Mouse (Mus musculus): Measurements from ENCODE around the gene Ptpn3.

Gene Ptpn3

DNA sequence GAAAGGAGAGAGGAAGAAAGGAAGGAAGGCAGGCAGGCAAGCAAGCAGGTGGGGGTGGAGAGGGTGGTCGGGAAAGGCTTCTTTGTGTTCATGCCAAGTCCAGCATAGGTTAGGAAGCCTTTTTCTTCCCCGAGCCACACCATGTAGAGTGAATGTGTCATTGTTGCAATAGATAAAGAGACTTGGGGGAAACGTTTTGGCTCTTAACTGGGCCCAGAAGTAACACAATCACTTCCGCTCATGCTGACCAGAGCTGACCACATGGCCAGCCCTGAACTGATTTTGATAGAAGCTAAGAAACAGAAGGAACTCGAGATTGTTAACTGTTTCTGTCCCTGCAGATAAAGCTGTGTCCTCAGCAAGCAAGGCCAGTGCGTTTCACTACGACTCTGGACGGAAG, 128.8 kb downstream of the Ptpn3 start:
- in situ Hi-C loops (cut with MboI, MseI), result no loop called here

DNA sequence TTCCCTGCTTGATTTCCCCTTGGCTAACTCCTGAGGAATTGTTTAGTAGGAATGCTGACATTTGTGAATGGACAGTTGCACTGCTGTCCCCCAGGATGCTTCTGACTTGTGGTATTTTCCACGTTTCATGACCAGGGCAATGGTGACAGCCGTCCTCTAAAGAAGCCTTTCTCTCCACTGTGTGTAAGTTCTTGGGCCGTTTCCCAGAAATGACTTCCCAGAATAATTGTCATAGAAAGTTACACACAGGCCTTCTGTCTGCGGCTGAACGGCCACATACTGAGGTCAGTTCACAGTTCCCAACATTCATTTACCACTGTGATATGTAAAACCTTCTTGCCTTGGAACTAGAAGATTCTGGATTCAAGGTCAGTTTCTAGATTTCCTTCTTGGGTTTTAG, 129.8 kb downstream of the Ptpn3 start:
- in situ Hi-C loops (cut with MboI, MseI), result no loop called here

DNA sequence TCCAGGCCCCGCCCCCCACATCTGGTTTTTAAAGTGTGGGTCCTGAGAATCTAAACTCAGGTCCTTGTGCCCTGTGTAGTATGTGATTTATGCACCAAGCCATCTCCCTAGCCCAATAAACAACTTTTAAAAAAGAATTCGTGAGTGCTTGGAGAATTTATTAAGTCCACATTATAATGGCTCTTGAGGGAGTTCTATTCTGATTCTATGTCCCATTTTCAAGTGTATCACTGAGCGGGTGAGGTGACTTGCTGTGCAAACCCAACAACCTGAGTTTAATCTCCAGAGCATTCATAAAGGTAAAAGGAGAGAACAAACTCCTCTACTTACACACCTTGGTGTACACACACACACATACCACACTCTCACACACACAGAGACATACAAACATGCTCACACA, 133.0 kb downstream of the Ptpn3 start:
- in situ Hi-C loops (cut with MboI, MseI), result no loop called here

DNA sequence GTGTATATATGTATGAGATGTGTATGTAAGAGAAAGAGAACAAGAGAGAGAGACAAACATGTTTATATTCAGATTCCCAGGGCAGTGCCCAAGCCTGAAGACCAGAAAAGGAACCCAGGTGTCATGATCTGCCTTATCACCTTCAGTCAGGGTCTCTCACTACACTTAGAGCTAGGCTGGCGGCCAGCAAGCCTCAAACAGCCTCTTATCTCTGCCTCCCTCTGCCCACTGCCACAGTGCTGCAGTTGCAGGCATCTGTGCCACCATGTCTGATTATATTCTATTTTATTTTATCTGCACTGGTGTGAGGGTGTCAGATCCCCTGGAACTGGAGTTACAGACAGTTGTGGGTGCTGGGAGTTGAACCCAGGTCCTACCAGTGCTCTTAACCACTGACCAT, 133.4 kb downstream of the Ptpn3 start:
- in situ Hi-C loops (cut with MboI, MseI), result no loop called here

DNA sequence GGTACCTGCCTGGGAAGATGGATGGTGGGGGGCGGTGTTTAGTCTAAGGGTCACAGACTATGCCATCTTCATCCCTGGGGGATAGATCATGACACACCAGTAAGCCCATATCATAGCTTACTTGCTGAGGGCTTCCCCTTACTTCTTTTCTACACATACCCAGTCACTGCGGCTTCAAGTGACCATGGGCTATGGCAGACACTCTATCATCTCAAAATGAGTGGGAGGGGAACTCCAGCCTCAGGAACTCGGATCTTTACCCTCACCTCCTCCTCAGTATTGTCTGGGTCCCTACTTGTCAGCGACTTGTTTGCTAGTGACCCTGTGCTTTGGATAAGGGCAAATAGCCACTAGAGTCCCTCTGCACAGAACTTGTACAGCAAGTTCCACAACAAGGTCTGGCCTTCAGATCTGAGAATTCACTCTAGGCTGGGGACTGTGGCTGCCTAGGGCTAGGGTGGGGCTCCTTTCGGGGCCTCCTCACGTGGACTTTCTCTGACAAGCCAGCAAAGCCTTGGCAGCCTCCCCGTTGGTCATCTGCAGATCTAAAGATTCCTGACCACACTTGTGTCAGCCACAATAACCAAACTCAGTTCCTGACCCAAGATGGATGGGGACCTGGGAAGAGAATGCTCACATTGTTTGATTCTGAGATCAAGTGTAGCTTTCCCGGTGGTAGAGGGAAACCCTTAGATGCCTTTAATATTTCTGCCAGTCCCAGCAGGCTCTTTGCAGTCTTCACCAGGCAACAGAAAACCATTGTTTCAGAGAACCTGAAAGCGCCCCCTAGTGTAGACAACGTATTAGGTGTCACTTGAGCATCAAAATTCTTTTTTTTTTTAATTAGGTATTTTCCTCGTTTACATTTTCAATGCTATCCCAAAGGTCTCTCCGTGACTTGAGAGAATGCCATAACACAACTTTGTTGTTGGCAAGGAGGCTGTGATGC, 134.4 kb downstream of the Ptpn3 start:
- in situ Hi-C loops (cut with MboI, MseI), result no loop called here

DNA sequence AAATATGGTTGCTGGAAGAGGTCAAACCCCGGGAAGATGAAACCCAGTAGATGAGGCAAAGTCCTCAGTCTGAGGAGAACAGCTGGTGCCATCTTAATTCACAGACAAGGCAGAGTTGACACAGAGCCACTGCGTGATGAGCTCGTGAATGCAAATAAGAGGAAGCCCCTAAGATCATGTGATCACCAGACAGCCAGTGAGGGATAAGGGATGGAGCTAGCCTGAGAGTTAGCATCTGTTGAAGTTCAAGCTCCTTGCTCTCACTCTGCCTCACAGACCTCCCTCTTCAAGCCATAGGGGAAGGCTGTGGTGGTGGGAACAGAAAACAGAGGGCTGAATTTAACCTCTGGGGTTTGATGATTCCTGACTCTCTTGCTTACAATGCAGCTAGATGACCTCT, 136.0 kb downstream of the Ptpn3 start:
- in situ Hi-C loops (cut with MboI, MseI), result no loop called here

DNA sequence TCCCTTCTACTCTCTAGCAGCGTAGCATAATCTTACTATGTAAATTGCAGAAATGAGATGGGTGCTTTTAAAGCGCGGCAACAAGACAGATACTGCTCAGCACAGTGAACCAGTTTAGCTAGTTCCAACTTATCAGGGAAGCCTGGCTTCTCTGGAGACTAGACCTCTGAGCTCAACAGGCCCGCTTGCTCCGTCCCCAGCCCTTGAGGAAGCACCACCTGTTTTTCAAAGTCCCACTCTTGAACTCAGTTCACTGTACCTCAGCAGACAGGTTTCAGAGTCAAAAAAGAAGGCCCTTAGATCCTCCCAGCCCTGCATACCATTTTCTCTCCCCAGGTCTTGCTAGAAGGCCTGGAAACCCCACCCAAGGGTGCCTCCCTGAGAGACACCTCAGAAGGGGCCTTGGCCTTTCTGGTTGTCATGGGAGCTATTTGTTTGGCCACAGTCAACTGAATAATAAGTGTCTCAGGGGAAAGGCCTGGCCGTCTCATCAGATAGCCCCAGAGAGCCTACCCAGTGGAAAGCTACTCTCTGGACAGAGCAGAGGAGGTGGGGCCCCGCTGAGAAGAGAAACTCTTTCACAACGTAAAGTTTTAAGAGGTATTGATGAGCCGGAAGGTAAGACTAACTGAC, 136.9 kb downstream of the Ptpn3 start:
- in situ Hi-C loops (cut with MboI, MseI), result no loop called here

DNA sequence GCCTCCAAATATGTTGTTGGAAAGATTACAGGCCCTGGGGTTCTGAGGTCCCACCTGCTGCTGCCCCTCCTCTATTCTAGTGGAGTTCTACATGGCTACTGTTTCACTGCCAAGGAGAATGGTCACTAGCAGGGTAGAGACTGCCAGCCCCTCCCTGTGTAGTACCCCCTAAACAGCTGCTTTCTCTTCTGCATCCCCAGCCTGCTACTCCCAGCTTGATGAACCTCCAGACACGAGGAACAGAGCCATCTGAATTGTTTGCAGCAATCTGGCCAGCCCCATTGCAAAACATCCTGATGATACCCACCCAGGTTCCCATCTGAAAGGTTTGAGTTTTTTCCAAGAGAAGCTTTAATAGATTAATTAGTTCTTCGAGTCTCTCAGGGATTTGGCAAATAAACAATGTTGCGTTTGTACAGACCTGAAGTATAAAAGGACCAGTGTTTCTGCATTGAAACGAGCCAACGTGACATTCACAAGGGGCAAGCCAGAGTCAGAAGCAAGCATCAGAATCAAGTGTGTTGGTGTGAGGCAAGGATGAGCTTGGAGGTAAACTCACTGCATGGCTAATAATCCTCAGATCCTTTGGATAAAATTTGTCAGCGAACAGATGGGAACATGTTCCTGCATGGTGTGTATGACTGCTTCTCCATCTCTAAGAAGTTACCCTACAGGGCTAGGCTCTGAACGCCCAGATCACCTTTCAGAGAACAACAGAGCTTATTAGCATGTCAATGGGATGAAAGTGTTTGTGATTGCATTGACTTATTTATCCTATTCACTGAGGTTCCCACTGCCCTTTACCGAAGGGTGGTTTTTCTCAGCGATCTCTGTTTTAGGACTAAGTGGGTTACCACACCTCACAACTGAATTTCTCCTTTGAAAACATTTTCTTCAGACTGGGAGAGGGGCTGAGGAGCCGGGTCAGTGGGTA, 138.6 kb downstream of the Ptpn3 start:
- in situ Hi-C loops (cut with MboI, MseI), result no loop called here

DNA sequence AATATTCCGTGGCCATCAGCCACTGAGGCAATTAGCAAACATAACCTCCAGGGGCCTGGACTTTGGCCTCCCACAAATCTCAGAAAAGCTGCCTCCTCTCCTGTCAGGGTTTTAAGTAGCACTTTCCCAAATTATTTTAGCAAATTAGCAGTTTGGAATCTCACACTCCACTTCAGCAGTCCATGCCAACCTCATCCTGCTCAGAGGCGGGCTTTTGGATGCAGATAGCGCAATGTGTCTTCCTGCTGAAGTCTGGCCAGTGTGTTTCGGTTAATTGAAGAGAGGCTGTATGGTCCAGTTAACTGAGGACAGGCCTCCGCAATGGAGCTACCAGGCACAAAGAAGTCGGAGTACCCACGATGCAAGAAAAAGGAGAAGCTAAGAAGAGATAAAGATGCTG, 141.1 kb downstream of the Ptpn3 start:
- in situ Hi-C loops (cut with MboI, MseI), result no loop called here

DNA sequence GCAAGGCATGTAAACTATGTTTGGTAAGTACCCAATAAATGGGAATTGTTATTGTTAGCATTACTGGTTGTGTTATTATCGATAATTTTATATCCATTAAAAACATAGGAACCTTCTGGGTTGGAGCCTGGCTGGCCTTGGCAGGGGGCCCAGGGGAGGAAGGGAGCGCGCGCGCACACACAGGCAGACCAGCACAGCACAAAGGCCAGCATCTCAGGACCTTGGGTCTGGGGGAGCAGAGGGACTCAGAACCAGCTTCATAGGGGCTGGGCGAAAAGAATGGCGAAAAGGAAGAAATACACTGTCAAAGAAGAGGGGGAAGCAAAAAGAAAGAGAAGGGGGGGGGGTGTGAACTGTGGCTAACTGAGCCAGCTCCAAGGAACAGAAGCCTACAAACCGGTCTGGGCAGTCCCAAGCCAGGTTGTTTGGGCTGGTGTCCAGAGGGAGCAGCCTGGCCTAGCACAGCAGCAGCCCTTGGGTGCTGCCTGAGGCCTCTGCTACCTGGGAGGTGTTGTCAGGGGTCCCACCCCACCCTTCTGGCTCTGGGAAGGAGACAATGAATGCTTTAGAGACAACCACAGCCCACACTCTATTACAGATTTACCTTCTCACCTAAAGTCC, 145.0 kb downstream of the Ptpn3 start:
- in situ Hi-C loops (cut with MboI, MseI), result no loop called here

DNA sequence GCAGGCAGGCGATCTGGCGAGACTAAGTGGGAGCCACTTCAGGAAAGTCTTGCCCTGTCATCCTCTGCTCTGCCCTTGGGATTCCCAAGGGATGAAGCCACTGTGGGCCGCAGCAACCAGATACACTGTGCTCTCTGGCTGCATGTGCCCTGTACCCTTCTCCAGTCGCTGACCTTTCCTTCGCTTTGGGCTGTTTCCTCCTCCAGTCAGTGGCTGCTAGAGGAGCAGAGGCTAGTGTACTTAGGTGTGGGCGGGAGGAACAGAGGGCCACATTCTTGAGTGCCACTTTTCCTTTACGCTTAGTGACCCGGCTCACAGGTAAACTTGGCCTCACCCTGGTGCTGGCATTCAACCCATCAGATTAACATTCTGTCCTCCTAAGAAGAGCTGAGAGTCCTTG, 147.8 kb downstream of the Ptpn3 start:
- in situ Hi-C loops (cut with MboI, MseI), result no loop called here

DNA sequence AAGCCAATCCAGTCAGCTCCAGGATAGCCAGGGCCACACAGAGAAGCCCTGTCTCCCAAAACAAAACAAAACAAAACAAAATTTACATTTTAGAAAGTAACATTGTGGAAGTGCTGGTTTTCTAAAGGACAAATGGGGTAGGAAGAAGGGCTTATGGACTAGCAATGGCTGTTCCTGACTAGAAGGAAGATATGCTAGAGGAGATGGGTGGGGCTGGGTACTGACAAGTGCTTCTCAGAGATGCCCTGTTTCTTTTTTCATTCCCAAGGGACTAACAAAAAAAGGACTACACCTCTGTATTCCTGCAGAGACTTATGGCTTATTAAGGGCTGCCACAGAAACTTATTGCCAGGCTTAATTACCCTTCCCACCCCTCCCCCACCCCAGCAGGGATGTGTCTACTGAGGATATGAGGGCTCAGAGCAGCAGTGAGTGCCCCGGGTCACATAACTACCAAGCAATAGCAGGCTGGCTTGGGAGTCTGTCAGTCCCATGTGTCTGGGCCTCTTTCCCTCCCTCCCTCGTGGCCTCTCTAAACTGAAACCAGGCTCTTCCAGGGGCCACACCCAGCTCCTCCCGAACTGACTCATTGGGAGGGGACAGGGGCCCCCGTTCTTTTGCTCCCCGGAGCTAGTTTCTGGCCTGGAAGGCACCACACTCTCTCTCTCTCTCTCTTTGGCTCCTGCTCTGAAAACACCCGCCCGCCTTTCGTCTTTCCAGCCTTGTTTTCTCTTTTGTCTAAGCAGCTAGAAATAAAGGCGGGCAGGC, 148.4 kb downstream of the Ptpn3 start:
- in situ Hi-C loops (cut with MboI, MseI), result no loop called here

DNA sequence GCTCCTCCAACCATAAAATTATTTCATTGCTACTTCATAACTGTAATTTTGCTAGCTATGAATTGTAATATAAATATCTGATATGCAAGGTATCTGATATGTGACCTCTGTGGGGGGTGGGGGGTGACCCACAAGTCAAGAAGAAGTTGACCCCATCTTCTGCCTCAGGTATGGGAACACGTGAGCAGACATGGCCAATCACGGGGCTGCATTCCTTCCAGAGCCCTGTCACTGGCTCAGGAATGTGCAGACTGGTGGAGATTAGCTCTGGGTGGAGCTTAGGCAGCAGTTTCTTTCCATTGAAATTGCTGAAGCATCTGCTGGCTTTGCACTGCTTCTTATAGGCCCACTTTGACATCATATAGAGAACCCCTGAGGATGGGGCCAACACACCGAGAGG, 153.5 kb downstream of the Ptpn3 start:
- in situ Hi-C loops (cut with MboI, MseI), result loop anchor here (10.0 kb wide), 1 partner anchor 133 kb away; no protein-coding TSS in a partner anchor

DNA sequence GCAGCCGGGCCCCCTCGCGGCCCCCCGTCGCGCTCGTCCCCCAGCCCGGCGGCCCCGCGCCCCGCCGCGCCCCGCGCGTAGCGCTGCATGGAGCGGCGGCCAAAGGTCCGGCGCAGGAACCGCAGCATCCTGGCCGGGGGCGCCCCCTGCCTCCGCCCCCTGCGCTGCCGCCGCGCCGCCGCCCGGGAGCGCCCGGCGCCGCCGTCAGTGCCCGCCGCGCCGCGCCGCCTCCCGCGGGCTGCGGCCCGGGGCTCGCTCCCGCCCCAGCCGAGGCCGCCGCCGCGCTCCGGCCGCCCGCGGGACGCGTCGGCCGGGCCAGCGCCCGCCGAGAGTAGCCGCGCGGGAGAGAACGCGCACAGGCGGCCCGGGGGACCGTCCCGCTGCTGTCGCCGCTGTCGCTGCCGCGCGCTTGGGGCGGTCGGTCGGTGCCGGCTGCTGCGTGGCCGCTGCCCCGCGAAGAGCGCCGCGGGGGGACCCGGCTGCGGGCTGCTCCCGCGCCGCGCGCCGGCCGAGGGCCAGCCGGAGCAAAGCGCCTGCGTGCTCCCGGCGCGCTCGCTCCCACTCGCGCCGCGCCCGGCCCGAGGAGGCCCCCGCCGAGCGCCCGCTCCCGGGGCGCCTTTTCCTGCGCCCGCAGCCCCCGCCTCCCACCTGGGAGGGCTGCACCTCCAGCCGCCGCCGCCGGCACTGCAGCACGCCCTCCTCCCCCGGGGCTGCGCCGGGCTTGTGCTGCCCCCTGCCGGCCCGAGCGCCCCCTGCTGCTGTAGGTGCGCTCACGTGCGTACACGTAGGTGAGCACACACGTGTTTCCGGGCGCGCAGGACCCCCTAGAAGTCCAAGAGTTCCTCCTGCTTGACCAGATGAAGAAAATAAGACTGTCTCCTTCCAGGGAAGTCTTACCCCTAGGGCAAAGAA, 158.4 kb downstream of the Ptpn3 start, which contains the start of gene Epb41l4b:
TSS of gene Epb41l4b (minus strand) at position 412 of the 912 bp plus-strand sequence.
- in situ Hi-C loops (cut with MboI, MseI), result loop anchor here (10.0 kb wide), 1 partner anchor 128 kb away; no protein-coding TSS in a partner anchor

DNA sequence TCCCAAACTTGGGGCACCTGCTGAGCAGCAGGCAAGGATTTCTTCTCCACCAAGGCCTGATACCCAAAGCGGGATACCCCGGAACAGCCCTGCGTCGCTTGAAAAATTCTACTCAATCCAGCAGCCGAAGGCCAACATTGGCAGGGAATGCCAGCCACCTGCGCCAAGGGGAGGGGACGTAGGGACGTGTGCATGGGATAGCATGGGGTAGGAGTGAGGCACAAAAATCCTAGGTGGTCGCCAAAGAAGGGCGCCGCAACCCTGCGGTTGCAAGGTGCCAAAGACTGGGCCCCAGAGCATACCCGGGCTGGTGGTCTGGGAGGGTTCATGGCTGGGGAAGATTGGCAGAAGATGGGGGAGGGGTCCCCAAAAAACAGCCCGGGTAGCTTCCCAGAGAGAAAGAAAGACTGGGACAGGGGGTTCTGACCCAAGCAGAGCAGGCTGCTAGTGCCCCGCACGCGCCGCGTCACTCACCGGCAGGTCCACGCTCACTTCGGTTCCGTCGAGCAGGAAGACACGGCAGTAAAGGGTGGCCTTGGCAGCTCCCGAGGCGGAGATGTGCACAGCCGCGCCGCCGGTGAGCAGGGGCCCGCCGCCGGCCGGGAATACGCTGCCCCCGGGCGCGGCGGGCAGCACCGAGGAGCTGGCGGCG, 159.1 kb downstream of the Ptpn3 start:
- in situ Hi-C loops (cut with MboI, MseI), result loop anchor here (10.0 kb wide), 1 partner anchor 128 kb away; no protein-coding TSS in a partner anchor

DNA sequence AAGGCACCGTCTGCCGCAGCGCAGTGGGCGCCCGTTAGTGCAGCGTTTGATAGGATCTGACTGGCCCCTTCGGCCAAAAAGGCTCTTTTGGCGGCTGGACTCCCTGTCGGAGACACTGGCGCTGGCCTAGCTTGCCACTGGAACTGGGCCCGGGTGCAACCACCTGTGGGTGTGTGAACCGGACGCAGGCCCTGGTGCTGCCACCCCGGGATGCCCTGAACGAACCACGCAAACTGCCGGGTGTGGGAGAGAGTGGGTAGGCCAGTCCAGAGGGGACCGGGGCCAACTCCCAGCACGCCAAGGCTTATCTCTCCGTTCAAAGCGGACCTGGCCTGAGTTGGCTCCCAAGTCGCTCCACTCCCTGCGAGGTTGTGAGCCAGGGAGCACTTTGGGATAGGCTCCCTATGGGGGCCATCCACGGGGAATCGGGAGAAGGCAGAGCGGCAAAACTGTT, 159.7 kb downstream of the Ptpn3 start:
- in situ Hi-C loops (cut with MboI, MseI), result loop anchor here (10.0 kb wide), 1 partner anchor 127 kb away; no protein-coding TSS in a partner anchor

DNA sequence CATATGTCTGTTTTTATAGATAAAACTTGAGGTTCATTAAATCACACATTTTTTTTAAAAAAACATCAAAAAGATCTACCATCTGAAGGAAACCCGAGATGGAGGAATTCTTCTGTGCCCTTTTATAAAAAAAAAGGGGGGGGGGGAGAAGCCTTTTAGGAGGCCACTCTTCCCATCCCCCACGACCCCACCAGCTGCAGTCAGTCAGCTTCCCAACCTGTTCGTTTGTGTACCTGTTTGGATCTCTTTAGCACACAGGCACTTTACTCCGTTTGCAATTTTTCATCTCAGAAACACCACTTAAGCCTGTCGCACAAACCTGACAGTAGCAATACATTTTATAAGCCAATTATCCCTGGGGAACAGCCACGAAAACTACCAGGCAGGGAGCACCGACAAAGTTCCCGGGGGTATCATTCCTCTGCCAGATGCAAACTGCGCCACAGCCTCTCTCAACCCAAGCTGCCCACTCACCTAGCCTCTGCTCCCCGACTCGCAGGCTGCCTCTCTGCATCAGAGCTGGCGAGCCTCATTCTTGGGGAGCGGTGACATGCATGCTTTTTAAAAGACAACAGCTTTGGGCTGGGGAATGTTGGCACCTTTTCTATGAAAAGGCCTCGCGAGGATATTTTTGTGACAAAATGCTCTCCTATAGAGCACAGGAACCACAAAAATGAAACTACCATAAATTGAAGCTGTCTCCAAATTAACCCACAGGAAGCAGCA, 160.5 kb downstream of the Ptpn3 start:
- in situ Hi-C loops (cut with MboI, MseI), result loop anchor here (10.0 kb wide), 1 partner anchor 126 kb away; no protein-coding TSS in a partner anchor

Measured in regulatory T cell (primary cell).